Mouse (Mus musculus) 416B (cell line): ENCODE results near the gene Gcnt3.

ENCODE experiments used
- DNase-seq: peaks from one replicate; pipeline ENCODE4 v3.0.0; 2011; ENCODE audit warnings: low read depth

Gene Gcnt3

DNA sequence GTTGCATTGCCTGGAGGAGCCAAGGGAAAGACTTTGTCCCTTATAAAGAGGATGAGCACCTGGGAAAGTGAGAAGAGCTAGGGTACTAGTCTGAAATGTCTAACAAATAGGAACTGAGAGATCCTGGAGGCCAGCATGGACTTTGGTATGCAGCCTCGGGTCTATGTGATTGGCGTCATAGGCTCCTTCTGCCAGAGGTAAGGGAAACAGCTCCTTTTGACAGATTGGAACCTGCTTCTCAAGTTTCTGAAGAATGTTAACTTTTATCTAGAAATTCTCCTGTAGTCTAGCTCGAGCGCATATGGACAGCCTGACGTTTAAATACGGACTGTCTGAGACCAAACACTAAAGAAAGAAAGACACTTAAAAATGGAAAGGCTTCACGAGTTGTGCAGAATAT lies at the start of gene Gcnt3:
TSS of gene Gcnt3 (minus strand) at position 101 of the 400 bp plus-strand sequence.
- DNase-seq: no peak

DNA sequence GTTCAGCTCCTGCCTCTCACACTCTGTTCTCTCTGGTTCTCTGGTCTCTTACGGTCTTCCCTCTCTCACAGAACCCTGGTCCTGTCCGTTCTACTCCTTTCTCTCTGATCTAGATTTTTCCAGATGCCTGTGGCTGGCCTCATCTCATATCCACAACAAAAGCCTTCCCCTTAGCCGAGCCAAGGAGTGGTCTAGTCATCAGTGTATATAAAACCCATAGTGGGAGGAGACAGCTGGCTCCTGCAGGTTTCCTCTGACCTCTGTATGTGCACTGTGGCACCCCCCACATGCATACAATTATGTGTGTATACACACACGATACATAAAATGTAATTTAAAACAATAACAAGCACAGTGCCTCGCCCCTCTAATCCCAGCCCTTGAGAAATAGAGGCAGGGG lies 49.5 kb upstream of the Gcnt3 start:
- no peak for DNase-seq

DNA sequence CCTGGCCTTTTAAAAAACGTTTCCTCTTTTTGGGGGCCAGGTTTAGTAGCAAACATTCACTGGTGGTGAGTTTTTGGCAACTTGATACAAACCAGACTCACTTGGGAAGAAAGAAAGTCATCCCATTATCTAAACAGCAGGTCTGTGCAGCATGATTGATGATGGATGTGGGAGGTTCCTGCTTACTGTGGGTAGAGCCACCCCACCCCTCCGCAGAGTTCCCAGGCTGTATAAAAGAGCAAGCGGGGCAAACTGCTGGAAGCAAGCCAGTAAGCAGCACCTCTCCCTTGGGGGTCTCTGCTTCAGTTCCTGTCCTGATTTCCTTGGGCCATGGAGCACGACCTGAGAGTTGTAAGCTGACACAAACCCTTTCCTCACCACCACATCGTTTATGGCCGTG lies 48.2 kb upstream of the Gcnt3 start:
- no peak for DNase-seq

DNA sequence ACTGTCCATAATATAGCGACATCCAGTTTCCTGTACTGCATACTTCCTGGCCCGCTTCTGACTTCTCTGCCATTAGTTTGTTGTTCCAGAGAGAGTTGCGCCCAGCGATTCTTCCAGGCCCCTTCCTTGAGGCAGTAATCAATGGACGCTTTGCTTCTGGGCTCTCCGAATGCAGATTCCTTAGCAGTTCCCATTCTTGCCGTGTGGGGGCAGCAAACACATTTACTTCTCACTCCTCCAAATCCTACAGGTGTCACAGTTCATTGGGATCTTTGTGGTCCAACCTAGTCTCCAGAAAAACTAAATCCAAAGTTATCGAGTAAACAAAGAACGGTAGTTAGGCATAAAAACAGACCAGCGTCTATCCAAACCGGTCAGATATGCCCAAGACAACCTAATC lies 46.2 kb upstream of the Gcnt3 start:
- DNase-seq: peak; percentile 31

DNA sequence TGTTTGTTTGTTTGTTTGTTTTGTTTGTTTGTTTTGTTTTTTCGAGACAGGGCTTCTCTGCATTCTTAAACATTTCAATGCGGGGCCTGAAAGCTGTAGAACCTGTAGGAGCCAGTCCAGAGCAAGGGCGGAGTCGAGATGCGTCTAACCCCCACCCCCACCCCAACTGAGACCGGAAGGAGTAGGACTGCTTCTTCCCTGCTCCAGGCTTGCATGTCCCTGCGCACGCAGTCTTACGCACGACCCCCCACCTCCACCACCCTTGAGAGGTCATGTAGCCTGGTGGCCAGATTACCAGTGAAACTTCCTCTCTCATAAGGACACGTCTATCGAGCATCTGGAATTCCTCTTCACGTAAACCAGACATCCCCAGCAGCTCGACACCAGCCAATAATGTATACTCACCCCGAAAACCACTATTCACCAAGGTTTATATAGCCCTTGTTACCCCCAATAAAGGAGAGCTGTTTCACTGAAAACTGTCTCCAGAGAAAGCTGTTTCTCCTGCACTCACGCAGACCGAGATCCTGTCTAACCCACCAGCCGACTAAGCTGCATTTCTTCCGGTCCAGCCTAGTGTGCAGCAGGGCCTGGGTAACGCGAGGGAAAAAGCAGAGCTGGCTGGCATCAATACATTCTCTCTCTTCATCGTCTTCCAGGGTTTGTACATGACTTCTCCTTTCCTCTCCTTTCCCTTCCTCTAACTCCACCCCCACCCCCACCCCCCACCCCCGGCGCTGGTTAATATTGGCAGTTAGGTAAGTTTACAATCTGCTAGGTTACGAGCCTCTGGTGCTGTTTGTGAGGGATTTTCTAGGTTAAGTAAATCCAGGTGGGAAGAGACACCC lies 44.7 kb upstream of the Gcnt3 start:
- no peak for DNase-seq

DNA sequence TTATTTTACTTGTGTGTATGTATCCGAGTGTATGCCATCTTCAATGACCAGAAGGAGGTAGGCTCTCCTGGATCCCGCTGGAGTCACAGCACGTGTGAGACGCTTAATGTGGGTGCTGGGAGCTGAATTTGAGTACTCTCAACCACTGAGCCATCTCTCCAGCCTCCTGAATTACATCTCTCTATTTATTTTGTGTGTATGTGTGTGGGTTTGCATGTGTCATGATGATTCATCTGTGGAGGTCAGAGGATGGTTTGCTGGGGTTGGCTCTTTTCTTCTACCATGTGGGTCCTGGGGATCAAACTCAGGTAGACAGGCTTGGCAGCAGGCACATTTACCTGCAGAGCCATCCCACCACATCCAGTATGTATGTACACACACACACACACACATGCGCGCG lies 43.9 kb upstream of the Gcnt3 start:
- DNase-seq: peak; percentile 22

DNA sequence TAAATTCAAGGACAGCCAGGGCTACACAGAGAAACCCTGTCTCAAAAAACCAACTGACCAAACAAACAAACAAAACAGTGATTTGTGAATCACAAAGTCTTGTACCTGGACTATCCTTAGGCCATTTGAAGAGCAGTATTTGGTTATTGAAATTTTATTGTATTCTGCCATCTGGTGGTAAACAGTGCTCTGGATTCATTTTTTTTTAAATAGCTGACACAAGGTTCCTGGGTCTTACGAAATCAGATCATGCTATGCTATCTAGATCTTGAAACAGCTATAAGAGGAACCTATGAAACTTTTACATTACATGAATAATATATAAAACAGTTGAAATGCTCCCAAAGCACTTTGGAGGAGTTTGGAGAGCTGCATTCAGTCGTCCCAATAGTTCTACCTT lies 43.1 kb upstream of the Gcnt3 start:
- peak; percentile 79 for DNase-seq

DNA sequence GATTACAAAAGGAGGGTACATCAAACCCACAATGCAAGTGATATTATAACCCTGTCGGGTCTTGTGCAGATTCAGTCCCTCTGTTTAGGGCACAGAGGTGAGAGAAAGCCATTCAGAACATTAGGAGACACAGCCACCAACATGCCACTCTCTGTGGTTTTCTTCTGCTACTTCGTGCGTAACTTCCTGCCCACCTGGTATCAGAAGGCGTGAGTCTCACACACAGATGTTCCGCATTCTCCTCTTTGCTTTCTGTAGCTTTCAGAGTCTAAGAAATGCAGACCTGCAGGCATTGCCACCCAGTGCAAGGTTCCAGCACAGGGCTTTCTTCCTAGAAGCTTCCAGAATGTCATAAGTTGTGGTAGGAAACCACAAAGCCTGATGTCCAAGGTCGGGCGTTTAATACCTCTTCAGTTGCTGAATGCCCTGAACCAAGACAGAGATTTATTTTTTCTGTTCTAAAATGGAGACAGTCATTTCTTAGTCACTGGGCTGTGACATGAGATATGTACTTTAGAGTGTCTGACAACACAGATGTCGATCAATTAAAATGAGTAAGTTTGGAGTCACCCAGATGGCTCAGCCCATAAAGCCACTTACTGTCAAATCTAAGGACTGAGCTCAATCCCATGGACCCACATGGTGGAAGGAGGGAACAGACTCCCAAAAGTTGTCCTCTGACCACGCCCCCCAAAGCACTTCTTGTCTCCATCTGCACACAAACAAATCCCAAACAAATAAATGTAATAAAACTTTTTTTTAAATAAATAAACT lies 42.3 kb upstream of the Gcnt3 start:
- peak; percentile 35 for DNase-seq

DNA sequence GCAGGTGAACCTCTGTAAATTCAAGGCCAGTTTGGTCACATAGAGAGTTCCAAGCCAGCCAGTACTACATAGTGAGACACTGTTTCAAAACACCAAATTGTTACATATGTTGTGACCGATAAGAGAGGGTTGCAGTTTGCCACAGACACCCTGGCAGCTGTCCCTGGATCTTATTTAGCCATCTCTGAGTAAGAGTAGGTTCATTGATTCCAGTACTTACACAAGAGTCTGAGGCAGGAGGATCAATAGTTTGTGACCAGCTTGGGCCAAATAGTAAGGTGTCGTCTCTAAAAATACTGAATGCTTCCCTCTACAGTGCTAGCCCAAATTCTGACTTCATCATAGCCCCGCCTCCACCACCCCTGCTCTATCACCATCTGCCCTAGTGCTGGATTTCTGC lies 40.1 kb upstream of the Gcnt3 start:
- DNase-seq: peak; percentile 3

DNA sequence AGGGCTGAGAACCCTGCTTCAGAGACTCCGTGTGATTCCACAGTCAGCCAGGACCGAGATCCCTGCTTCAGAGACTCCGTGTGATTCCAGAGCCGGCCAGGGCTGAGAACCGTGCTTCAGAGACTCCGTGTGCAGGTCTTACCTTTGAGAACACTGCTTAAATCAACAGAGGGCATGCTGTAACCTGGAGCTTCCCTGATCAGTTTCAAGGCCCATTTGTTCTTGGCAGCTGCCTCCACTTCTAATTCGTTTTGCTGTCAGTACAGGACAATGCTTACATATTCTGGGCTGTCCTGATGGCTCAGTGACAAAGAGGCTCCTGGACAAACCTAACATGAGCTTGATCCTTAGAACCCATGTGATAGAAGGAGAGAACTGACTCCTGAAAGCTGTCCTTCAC lies 39.3 kb upstream of the Gcnt3 start:
- DNase-seq: no peak

DNA sequence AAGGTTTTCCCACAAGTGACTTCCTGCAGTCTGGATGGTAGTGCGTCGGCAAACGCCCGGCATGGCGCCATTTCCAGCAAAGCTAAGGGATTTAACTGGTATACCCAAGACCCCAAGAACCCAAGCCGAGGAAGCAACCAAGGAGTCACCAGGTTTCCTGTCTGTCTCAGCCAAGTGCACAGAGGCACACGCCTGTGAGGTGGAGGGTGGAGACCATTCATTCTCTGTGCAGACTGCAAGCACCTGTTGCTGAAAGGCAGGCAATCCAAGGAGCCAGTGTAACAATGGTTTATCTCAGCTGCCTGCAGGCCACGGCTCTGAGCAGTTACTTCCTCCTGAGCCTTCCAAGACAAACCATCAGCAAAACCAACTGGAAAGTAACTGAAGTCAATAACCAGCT lies 34.5 kb upstream of the Gcnt3 start:
- DNase-seq: no peak

DNA sequence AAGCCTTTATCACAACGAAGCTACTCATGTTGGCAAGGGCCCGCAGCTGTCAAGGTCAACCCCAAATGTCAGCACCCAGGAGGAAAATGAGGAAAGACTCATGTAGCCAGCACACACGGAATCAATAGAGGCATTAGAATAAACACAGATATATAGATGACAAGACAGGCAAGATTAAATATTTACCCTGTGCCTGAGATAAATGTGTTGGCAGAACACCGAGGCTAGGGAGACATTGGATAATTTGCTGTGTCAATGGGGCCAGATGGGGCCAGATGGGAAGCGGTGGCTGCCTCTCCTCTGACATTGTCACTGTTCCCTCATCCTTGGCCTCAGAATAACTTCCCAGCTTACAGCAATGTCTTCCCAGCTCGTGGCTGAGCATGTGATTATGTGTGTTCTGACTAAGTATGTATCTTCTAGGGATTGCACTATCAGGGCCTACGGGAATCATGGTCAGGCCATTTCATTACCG lies 32.1 kb upstream of the Gcnt3 start:
- DNase-seq: no peak

DNA sequence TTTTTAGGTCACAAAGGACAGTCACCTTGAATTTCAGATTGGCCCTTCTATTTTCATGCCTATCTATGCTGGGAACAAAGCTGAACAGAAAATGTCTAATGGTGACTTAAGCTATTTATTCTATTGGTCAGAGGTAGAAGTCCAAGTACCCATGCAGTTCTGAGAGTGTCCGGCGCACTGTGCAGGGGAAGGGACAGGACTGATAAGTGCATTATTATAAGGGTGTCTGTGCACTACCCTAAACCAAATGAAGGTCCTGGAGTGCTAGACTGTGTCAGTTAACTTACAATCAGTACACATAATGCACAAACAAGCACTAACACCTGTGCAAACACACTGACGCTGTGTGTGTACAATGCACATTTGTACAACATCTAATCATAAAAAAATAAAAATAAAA lies 29.6 kb upstream of the Gcnt3 start:
- no peak for DNase-seq

DNA sequence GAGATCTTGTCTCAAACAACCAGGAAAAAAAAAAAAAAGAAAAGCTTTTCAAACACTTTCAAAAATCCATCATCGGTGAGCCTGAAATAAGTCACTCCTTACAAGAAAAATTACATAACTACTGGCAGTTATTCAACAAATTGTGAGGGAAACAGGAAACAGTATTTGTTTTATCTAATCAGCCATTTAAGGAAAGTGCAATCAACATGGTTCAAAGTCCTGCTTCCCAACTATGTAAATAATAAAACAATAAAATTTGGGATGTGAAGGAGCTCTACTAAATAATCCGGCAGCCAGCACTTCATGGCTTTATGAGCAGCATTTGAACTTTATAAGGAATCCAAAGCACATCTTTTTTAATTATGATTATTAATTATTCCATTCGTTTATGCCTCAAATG lies 24.1 kb upstream of the Gcnt3 start:
- no peak for DNase-seq

DNA sequence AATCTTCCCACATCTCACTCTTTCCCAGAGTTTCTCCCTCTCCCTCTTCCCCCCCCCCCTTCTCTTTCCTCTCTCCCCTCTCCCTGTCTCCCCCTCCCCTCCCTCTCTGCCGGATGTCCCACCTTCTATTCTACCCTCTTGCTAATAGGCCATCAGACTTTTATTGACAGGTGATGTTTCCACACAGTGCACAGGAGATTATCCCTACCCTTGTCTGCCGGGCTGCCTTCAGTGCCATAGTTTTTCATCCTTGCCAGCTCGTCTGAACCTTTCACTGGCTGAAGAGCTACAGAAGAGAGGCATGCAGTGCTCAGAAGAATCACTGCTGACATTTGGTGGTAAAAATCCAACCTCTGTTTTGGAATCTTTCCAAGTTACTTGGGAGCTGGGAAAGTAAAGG lies 15.5 kb upstream of the Gcnt3 start:
- no peak for DNase-seq

DNA sequence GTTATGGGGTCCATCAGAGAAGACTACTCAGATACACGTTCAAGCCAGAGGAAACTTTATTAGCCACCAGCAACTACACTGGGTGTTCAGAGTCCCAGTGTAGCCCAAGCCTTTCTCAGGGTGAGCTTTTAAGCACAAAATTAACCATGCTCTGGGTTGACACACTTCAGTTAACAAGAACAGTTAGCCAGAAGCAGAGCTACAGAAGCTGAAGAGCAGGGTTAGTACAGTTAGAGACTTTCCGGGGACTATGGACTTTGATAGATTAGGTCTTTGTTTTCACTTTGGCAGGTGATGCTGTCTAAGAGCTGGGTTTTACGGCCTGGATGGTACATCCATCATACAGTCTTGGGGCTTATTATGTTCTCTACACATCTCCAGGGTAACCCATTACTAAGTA lies 14.8 kb upstream of the Gcnt3 start:
- no peak for DNase-seq

DNA sequence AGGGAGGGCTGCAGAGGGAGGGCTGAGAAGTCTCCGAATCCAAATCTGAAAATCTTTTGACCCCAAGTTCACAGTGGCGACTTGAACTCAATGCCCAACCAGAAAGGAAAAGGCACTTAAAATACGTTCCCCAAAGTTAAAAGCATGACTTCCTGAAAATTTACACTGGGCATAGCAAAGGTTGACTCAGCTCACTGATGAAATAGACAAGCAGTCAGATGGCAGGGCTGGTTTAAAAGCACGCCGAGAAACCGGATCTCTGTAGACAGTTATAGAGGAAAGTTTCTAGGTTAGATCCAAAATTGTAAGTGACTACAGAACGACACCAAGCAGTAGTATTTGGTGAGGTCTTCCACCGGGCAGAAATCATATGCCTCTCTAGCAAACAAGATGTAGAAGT lies 12.0 kb upstream of the Gcnt3 start:
- peak; percentile 45 for DNase-seq

DNA sequence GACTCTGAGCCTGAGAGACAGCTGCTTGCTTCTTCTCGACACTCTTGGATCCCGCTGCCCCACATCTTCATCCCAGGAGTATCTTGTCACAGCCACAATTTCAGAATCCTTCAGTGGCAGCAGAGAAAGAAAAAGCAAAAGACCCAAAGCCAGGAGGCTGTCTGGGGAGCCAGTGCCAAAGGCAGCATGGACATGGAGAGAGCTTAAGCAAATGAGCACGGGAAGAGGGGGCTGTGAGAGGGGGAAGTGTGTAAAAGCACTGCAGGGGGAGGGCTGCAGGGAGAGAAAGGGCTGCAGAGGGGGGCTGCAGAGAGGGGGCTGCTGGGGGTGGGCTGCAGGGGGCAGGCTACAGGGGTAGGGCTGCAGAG lies 11.5 kb upstream of the Gcnt3 start:
- no peak for DNase-seq

DNA sequence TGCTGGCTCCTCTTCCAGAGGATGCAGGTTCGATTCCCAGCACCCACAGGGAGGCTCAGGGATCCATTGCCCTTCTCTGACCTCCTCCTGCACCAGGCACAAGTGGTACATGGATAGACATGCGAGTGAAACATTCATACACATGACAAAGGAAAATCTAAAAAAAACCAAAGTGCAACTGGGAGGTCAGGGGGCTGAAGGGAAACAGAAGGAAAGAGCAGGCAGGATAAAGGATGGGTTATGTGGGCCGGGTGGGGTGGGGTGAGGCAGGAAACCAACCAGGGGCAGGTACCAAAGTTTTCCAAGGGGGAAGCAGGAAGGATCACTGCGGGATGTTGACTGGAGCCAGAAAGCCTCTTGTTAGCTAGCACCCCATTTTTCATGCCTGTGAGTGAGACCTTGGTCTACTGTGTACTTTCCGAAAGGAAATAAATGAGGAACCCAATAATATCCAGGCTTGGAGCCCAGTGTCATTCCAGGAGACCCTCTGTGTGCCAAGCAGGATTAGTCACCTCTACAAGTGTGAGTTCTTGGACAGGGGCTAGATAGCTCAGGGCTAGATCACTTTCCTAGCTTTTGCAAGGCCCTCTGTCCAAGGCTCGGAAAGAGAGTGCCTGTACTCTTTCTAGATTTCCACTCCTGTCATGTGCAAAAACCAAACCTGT lies 11.0 kb upstream of the Gcnt3 start:
- DNase-seq: no peak

DNA sequence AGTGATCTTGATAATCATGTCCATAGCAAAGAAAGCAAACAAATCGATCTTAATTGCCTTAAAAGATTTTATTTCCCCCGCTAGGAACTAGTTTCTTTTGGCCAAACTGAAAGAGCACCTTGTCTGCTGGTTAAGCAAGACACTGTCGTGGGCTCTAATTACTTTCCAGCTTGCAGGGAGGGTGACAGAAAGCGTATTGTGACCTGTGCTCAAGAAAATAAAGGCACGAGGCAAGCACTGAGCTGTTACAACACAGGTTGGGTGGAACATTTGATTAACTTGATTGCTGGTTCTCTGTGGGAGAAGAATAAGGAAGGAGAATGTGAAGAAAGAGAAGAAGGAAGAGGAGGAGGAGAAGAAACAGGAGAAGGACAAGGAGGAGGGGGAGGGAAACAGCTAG lies 10.4 kb upstream of the Gcnt3 start:
- DNase-seq: no peak

DNA sequence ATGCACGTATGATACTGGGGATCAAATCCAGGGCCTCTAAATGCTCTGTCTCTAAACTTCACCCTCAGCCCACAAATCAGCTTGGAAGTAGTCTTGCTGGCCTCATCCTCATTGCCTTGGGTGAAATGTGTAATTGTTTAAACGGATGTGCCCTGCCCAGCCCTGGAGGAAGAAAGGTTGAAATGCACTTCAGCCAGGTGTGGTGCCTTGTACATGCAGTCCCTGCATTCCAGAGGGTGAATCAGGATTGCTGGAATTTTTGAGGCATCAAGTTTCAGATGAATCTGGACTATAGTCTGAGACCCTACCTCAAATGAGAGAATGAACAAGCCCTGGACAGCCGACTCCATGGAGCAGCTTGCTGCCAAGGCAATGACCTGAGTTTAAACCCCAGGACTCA lies 10.0 kb upstream of the Gcnt3 start:
- no peak for DNase-seq

DNA sequence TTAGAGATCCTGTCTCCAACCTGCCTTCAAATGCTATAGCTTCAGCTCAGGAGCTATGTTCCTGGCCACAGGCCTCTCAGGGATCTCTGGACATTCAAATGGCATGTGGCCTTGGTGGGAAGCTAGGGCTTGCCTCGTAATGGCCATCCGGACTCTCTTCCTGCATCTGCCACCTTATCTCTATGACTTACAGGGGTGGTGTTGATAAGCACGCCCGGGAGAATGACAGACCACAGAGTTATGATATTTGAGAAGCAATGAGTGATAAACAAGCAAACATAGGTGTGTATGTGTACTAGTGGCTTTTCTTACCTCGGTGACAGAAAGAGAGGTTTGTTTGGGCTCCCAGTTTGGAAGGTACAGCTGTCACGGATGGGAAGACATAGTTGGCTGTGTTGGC lies 8.4 kb upstream of the Gcnt3 start:
- no peak for DNase-seq

DNA sequence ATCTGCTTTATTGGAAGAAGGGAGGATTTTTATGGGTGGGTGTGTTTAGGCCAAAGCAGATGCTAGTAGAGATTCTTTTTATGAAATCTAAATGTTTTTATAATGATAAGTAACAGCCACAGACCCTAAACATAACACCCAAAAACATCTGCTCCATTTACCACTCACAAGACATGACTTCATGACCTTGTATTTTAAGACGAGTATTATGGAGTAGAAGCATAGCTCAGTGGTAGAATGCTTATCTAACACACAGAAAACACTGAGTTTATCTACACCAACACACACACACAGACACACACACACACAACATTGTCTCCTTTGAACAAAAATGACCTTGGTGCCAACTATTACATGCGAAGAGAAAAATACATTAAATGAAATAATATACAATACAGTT lies 7.0 kb upstream of the Gcnt3 start:
- DNase-seq: no peak
